In the genomic region with DNA sequence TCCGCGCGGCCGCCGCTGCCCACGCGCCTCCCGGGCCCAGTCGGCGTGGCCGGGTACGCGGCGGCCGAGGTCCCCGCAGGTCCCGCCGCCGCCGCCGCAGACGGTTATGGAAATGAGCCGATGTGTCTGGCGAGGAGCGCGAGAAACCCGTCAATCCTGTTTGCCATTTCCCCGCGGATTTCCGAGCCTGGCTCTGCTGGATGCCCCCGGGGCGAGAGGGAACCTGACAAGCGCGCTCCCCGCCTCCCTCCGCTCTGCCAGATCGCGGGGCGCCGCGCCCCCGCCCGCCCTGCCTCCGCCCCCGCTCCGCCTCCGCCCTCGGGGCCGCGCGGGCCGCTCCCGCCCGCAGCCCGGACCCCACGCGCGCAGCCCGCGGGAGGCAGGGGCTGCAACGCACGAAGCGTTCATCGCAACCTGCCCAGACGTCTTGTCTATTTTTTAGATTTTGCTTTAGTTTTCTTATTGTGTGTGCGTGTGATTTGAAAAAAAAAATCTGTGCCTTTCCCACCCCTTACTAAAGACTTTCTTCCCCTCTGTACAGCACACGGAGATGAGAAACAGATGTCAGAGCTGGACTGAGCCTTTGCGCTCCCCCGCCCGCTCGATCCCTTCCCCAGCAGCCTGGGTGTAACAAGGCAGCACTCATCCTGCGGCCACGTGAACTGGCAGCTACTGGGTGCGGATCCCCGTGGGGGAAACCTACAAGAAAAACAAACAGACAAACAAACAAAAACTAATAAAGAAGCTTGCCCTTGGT, we compare ENCODE assay signal across 7 mouse cellular contexts. TPM values are rescaled to one million over a fixed set of nuclear protein-coding genes. Genes with fewer than 3 reads are reported as not detected.
A peak's percentile ranks its signal among the peaks of the same experiment; 100 is the strongest.
DNase-seq lines count a peak whose midpoint lies in the region; ATAC-seq lines count a peak whose summit lies in the region.

Sertad4 (minus strand) TSS at position 283 of the 757 bp plus-strand sequence.

- ATAC-seq in intestine, embryonic 14.5 days (replicated peaks; ENCODE audit: low FRiP score, low TSS enrichment, low read depth) = peak; percentile 76
- ATAC-seq in limb, embryonic 12.5 days (ENCODE audit: insufficient number of reproducible peaks, insufficient read depth, low FRiP score, low TSS enrichment, low read depth) = peak; percentile 82
- peak; percentile 64 for ATAC-seq in midbrain, embryonic 16.5 days

- H3K4me2 ChIP-seq in intestine, embryonic 14.5 days (ENCODE audit: low read length) = peak within 1 kb of the TSS; percentile 66
- peak within 1 kb of the TSS; percentile 85 for H3K4me2 ChIP-seq in limb, embryonic 12.5 days
- peak within 1 kb of the TSS; percentile 95 for H3K4me2 ChIP-seq in midbrain, embryonic 16.5 days (ENCODE audit: low read length)

- H3K9me3 ChIP-seq in intestine, embryonic 14.5 days (ENCODE audit: control insufficient read depth, low read length) = no peaks in the 10 kb centered on the region
- H3K9me3 ChIP-seq in limb, embryonic 12.5 days = no peaks in the 10 kb centered on the region
- no peaks in the 10 kb centered on the region for H3K9me3 ChIP-seq in midbrain, embryonic 16.5 days (replicated peaks; ENCODE audit: control insufficient read depth, low read length, poor library complexity, severe bottlenecking)

- H3K4me1 ChIP-seq in intestine, embryonic 14.5 days (replicated peaks; ENCODE audit: control insufficient read depth, insufficient read depth, low read length) = peaks cover 44% of the 10 kb centered on the region
- H3K4me1 ChIP-seq in limb, embryonic 12.5 days (replicated peaks) = peaks cover 64% of the 10 kb centered on the region
- peaks cover 41% of the 10 kb centered on the region for H3K4me1 ChIP-seq in midbrain, embryonic 16.5 days (ENCODE audit: control insufficient read depth, insufficient read depth, low read length)

- H3K36me3 ChIP-seq in intestine, embryonic 14.5 days (ENCODE audit: control insufficient read depth, insufficient read depth, low read length) = no peaks in the 10 kb centered on the region
- peaks cover 4% of the 10 kb centered on the region for H3K36me3 ChIP-seq in limb, embryonic 12.5 days
- no peaks in the 10 kb centered on the region for H3K36me3 ChIP-seq in midbrain, embryonic 16.5 days (ENCODE audit: control insufficient read depth, insufficient read depth, low read length)

- H3K9ac ChIP-seq in intestine, embryonic 14.5 days (ENCODE audit: low read length) = peak within 1 kb of the TSS; percentile 96
- H3K9ac ChIP-seq in limb, embryonic 12.5 days (replicated peaks) = peak within 1 kb of the TSS; percentile 99
- peak within 1 kb of the TSS; percentile 95 for H3K9ac ChIP-seq in midbrain, embryonic 16.5 days (ENCODE audit: low read depth, low read length)

- no peaks in the 10 kb centered on the region for H3K27me3 ChIP-seq in intestine, embryonic 14.5 days (replicated peaks; ENCODE audit: control insufficient read depth, insufficient read depth, low read length)
- no peaks in the 10 kb centered on the region for H3K27me3 ChIP-seq in limb, embryonic 12.5 days
- H3K27me3 ChIP-seq in midbrain, embryonic 16.5 days (ENCODE audit: control insufficient read depth, insufficient read depth, low read depth, low read length) = no peaks in the 10 kb centered on the region

- H3K4me3 ChIP-seq in intestine, embryonic 14.5 days (ENCODE audit: low read depth, low read length) = peak within 1 kb of the TSS; percentile 76
- peak within 1 kb of the TSS; percentile 98 for H3K4me3 ChIP-seq in limb, embryonic 12.5 days (replicated peaks)
- H3K4me3 ChIP-seq in midbrain, embryonic 16.5 days (ENCODE audit: low read depth, low read length) = peak within 1 kb of the TSS; percentile 87

- under 1% methylated on average over 60 of the region's 75 CpGs for WGBS in intestine, embryonic 14.5 days
- WGBS in limb, embryonic 12.5 days = 1% methylated on average over 66 of the region's 75 CpGs
- WGBS in midbrain, embryonic 16.5 days = under 1% methylated on average over 56 of the region's 75 CpGs

- peak within 1 kb of the TSS; percentile 88 for H3K27ac ChIP-seq in intestine, embryonic 14.5 days (ENCODE audit: low read depth)
- H3K27ac ChIP-seq in limb, embryonic 12.5 days = peak within 1 kb of the TSS; percentile 99
- H3K27ac ChIP-seq in midbrain, embryonic 16.5 days (ENCODE audit: low read length) = peak within 1 kb of the TSS; percentile 97

- DNase-seq in adrenal gland, postnatal 10 days = peak; percentile 73
- DNase-seq in cerebellum, postnatal 4 days (ENCODE audit: low spot score in 2 of 2) = peak; percentile 30 to 60
- peak; percentile 66 for DNase-seq in gastrocnemius, postnatal 25 days
- peak; percentile 88 for DNase-seq in intestine, embryonic 14.5 days (ENCODE audit: low spot score)
- peak; percentile 58 for DNase-seq in thymus, postnatal 14 days

RNA-seq across cellular contexts. Expression of gene Sertad4, which starts in this region (rescaled TPM):
- 1 to 10 TPM; 7.9 to 9.3 TPM for total RNA-seq in adrenal gland, postnatal 10 days (2021)
- 1 to 10 TPM; 3.4 to 3.7 TPM for total RNA-seq in gastrocnemius, postnatal 25 days (2021)
- 20.2 and 20.7 TPM in 2 replicates for polyA plus RNA-seq in intestine, embryonic 14.5 days (2014; fragmentation: Nextera tagmentation; extraction: Ambion mirVana)
- 80.4 and 85.1 TPM in 2 replicates for polyA plus RNA-seq in limb, embryonic 12.5 days (2016; fragmentation: Nextera tagmentation; extraction: Ambion mirVana)
- 26.3 and 27.6 TPM in 2 replicates for polyA plus RNA-seq in midbrain, embryonic 16.5 days (2015; fragmentation: Nextera tagmentation; extraction: Ambion mirVana)

Comparison
In these comparisons a context has a peak if more than half of its experiments do, and no peak if none do; other contexts are left out.
1. Peak in every context shown above with its lines: DNase-seq, ATAC-seq, H3K4me3 ChIP-seq and H3K27ac ChIP-seq.